Mouse (Mus musculus) T-helper 17 cell (primary cell): Measurements from ENCODE around the gene Scd2.
"Not testable (repeated sequence)": the region's sequence is repeated elsewhere in the genome, so short reads cannot be mapped to it uniquely, and the experiment has no call there.

Source experiments
- in situ Hi-C, 2 experiments: fragments of 300-600 bp; cut with MboI, MseI; formaldehyde crosslinking; loops; 1 replicate in 1 of 2; 2 replicates in 1 of 2; pipeline ENCODE4 v1.15.1; 2025; ENCODE audit warnings: high pct_unique_total_duplicates in 2 of 2

Gene Scd2

DNA sequence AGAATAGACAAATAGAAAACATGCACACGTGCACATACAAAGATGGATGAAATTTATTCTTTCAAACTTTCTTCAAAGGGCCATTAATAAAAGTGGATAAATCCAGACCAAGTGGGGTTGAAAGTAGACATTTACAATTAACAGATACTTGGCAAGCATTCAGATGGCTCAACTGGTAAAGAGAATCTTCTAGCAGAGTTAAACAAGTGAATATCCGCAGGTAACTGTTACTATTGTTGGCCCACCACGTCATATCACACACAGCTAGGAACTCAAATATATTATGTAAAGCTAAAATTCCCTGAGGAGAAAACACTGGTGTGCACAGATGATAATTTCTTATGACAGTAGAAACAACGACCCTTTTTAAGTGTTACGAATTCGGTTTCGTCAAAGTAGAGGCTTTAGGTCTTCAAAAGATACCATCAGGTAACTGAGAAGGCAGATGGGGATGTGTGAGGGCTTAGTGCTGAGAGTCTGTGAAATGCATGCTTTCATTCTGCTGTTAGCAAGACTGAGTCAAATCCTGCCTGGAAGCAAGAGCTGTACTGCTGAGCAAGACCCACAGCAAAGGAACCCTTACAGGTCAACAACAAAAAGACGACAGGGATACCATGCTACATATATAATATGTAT lies 15.3 kb downstream of the Scd2 start:
- in situ Hi-C loops: no loop called here

DNA sequence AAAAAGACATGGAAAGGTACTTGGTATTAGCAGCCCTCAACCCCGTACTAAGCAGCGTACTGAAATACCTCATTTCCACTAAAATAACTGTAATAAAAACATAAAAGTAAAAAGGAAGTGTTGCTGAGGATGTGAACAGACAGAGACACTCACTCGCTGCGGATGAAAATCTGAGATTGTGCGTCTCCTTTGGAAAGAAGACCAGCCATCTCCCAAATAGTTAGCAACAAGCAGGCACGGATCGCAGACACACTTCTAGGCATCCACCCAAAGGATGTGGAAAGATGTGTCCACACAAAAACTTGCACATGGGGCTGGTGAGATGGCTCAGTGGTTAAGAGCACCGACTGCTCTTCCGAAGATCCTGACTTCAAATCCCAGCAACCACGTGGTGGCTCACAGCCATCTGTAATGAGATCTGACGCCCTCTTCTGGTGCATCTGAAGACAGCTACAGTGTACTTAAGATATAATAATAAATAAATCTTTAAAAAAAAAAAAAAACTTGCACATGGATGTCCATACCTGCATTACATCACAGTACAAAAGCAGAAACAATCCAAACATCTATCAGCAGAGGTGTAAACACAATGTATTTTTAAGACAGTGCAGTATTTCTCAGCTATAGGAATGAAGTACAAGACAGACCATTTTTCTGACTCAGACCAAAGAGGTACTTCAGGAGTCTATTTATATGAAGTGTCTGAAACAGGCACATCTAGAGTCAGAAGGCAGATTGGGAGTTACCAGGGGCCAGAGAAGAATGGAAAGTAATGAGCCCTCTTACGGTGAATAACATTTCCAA lies 16.1 kb downstream of the Scd2 start:
- in situ Hi-C loops: no loop called here

DNA sequence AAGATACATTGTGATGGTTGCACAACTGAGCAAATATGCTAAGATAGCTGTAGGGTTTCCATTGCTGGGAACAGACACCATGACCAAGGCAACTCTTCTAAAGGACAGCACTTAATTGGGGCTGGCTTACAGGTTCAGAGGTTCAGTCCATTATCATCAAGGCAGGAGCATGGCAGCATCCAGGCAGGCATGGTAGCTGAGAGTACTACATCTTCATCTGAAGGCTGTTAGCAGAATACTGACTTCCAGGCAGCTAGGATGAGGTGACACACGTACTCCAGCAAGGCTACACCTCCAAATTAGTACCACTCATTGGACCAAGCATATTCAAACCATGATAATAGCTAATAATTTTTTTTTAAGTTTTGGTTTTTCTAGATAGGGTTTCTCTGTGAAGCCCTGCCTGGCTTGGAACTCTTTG lies 16.7 kb downstream of the Scd2 start:
- in situ Hi-C loops: not testable (repeated sequence)

DNA sequence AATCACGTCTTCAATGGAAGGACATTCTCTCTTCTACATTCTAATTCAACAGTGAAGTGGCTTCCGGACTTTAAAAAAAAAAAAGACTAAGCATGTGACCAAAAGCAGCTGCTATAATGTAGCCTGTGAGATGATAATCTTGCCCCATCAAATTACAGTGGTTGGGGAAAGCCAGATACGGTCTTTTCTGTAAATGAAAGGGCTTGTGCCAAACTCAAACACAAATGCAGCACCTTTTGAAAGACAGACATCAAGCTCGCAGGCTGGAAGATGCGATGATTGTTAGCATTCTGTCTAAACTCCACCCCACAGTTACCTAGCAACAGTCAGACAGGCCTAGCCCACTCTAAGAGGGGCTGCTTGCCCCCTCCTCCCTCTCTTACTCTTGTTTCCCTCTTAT lies 17.3 kb downstream of the Scd2 start:
- in situ Hi-C loops: no loop called here

DNA sequence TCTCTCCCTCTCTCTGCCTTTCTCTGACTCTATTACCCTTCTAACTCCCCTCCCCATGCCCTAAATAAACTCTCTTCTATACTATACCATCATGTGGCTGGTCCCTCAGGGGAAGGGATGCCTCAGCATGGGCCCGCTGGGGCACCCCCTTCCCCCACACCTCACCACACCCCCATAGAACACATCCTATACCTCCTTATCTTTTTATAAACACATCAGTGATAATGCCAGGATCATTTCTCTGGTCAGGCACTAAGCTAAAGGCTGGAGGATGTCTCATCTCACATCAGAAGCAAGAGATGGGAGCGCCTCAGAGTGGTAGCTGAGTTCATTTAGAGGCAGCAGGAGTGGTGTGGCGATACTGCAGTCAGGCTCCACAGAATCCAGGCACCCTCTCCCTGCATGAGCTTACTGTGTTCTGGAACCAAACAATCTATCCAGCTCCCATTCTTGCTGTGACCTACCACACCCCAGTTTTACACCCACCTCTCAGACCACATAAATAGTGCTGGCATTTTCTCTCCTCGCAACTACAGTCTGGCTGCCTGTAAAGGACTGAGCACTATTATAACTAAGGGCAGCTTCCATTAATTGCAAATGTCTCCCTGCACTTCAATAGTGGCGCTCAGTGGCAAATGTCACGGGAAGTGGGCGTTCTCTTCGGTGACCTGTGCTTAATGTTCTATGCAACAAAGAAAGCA lies 18.0 kb downstream of the Scd2 start:
- in situ Hi-C loops: no loop called here

DNA sequence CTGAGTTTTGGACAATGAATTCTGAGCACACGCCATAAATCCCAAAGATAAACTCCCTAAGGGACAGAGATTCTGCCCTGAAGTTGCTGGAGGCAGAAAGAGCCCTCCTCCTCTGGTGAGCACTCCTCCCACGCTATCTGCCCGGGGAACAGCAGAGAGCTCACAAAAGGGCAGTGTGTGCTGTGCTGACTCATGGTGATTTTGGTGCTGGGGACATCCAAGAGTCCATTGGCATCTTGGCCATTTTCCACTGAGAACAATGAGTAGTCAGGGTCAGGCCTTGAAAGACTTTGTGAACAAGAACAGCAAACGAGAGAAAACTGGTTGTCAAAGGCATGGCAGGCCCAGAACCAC lies 18.5 kb downstream of the Scd2 start:
- in situ Hi-C loops: no loop called here

DNA sequence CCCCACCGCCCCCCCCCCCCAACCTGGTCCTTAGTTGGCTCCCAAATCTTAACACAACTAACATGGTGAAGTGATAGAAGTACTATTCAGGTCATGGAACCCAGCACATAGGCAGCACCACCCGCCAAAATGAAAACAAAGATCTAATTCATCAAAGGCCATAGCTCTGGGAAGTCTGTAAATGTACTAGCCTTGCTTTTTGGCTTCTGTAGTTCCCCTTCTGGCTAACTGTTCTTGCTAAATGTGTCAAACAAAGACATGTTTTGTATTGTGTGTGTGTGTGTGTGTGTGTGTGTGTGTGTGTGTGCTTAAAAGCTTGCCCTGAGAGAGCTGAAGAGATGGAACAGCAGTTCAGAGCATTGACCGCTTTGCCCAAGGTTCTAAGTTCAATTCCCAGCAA lies 19.6 kb downstream of the Scd2 start:
- in situ Hi-C loops: no loop called here

DNA sequence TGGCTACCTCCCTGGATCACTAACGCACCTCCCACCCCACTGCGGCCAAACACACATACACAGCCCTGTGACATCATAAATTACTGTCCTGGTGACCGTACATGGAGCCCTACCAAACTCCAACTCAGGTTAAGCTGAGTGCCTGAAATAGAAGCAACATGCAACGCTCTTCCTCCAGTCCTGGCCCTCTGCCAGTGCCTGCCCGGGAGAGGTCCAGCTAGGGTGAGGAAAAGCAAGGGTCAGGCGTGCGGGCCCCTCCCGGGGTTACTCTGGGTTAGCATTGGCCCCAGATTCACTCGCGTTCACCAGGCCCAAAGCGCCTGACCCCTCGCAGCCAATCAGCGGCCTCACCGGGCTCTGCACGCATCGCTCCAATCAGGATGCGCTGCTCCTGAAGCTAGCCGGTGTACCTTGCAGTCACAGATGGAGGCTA lies 20.9 kb downstream of the Scd2 start:
- in situ Hi-C loops: no loop called here

DNA sequence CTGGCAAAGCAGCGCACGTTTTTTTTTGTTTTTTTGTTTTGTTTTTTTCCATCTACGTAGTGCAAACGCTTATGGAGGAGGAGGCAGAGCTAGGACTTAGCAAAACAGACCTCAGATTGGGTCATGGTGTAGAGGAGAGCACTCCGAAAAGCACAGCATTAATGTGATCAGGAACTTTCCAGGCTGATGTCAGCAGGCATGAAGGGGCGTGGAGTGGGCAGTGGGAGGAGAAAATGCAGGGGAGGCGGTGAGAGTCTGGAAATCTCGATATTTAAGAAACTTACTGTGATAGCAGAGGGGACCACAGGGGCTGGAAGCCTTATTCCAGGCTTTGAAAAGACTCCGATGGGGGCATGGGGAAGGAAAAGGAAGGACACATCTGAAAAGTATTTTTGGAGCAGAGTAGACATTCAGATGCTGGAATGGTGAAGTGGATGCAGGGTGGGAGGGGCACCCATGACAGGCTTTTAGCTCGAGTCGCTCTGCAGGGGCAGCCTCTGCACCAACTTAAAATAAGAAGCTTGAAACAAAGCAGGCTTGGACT lies 21.5 kb downstream of the Scd2 start:
- in situ Hi-C loops: no loop called here

DNA sequence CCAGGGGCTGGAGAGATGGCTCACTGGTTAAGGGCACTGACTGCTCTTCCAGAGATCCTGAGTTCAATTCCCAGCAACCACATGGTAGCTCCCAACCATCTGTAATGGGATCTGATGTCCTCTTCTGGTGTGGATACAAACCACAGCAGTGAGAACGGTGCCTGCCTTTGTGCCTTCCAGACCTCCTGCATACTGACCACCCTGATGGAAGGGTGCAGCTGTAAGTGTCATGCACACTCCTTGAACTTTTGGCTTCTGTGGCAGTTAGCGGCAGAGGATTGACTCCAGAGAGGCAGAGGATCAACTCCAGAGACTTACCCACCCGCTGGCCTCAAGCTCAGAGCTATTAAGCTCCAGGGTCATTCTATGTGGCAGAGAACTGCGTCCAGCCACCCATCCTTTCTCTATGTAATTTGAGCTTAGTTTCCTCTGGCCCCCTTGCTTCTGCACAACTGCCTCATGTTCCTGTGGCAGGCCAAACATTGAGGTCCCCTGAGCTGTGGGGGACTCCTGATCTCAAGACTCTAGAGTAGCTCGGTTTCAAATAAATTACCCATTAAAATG lies 23.4 kb downstream of the Scd2 start:
- in situ Hi-C loops: no loop called here

DNA sequence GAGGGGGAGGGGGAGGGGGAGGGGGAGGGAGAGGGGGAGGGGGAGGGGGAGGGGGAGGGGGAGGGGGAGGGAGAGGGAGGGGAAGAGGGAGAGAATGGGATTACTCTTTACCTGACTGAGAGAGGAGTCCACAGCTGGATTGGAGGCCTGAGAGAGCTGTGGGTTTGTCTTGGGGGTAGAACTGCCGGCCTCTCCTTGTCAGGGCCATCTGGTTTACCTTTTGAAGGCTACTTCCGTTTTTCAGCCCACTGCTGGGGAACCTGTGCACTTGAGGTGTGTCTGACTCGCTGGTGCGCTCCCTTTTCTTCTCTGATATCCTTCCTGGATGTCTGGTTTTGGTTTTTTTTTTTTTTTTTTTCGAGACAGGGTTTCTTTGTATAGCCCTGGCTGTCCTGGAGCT lies 23.9 kb downstream of the Scd2 start:
- in situ Hi-C loops: no loop called here

DNA sequence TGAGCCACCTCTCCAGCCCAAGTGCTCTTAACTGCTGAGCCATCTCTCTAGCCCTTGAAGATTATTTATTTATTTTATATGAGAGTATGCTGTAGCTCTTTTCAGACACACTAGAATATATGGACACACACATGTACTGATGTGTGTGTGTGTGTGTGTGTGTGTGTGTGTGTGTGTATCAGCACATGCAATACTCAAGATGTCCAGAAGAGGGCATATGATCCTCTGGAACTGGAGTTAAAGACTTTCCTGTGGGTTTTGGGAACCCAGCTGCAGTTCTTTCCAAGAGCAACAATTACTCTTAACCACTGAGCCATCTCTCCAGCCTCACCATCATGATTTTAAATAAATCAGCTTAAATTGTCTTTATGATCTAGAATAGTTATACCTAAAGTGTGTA lies 25.1 kb downstream of the Scd2 start:
- in situ Hi-C loops: no loop called here

DNA sequence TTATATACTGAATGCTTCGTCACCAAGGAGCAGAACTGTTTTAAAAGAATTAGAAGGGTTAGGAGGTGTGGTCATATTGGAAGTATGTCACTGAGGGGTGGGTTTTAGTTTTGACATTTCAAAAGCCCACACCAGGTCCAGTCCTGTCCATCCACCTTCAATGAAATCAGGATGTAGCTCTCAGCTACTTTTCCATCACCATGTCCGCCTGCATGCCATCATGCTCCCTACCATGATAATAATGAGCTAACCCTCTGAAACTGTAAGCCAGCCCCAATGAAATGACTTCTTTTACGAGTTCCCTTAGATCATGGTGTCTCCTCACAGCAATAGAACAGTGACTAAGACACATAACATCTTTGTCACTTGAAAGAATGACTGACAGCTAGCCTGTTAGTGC lies 26.8 kb downstream of the Scd2 start:
- in situ Hi-C loops: no loop called here

DNA sequence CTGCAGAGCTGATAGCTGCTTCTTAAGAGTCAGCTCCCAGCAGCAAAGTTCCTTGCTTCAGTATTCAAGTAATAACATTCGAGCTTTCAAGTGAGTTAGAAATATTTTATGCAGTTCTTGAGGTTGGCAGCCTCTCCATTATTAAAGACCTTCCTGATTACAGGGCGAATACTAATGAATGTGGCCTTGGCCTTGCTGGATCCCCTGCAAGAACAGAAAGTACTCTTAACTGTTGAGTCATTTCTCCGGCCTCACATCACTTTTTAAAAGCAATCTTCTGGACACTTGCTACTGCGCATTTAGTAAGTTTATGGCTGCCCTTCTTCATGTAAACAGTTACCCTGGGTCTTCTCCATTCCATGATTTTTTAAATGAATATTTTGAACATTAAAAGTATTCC lies 27.7 kb downstream of the Scd2 start:
- in situ Hi-C loops: no loop called here

DNA sequence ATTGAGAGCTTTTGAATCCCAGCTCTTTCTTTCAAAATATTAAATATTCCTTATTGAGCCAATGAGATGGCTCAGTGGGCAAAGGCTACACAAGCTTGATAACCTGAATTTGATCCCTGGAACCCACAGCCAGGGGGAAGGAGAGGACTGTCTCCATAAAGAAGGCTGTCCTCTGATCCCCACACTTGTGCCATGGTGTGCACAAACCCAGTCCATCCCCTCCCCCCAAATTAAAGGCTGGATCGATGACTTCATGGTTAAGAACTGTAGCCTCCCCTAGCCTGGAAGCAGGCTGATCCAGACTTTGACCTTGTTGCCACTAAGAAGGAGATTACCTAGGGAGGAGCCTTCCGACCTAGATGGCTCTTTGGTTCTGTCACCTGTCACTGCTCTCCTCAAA lies 28.2 kb downstream of the Scd2 start:
- in situ Hi-C loops: no loop called here

DNA sequence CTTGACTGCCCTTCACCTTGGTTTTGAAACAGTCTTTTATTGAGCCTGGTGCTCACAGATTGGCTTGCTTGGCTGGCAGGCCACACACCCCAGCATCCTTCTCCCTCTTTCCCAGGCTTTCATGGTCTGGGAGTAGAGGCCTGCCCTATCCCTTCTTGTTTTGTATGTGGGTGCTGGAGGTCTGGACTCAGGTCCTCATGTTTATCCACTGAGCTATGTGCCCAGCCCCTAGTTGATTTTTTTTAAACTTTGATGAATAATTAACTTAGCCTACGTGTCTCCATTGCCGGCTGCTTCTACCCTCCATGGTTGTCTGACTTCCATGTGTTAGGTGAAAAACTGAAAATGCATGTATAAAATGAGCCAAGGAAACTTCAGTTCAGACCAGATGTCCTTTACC lies 36.1 kb downstream of the Scd2 start:
- in situ Hi-C loops: no loop called here

DNA sequence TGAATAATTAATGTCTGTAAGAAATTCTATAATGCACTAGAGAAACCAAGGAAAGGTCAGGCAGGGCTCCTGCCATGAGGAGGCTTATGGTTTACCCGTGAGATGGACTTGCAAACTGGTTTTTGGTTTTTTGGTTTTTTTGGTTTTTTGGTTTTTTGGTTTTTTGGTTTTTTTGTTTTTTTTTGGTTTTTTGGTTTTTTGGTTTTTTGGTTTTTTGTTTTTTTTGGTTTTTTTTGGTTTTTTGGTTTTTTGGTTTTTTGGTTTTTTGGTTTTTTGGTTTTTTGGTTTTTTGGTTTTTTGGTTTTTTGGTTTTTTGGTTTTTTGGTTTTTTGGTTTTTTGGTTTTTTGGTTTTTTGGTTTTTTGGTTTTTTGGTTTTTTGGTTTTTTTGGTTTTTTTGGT lies 37.7 kb downstream of the Scd2 start:
- in situ Hi-C loops: loop anchor here (5.0 to 10.0 kb wide), 3 partner anchors 139 to 874 kb away; partner anchors contain the start of gene Pkd2l1 (in 1 of the 2)

DNA sequence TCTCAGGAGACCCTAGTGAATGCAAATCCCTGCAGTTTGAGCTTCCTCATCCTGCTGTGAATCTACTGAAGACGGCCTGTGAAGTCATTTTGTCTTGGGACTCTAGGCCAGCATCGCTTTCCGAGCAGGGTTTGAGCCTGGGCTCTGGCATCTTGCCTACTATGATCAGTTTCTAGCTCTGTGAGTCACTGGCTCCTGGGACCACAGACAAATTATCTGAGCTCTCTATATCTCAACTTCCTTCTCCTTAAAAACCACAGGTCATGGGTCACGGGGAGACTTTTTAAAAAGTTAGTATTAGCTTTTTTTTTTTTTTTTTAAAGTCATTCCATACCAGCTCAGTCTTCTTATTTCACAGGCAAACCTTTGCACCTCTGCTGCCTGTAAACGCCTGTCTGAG lies 38.4 kb downstream of the Scd2 start:
- in situ Hi-C loops: loop anchor here (5.0 to 10.0 kb wide), 3 partner anchors 140 to 873 kb away; partner anchors contain the start of gene Pkd2l1 (in 1 of the 2)

DNA sequence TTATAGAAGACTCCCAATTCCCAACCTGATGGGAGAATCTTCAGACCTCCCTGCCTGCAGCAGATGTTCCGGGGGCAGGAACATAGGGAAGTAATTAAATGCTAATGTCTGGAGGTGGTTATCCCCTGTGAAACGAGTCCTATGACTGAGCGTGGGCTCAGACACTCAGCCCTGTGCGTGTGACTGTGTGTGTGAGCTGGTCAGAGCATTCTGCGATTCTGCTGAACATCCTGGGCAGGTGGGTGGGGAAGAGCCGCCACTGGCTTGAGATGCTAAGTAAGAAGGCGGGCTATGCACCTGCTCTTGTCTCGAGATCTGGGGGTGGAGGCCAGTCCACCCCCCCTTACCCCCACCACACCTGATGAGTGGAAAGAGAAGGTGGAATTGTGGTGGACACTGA lies 38.9 kb downstream of the Scd2 start:
- in situ Hi-C loops: loop anchor here (5.0 to 10.0 kb wide), 3 partner anchors 140 to 872 kb away; partner anchors contain the start of gene Pkd2l1 (in 1 of the 2)

DNA sequence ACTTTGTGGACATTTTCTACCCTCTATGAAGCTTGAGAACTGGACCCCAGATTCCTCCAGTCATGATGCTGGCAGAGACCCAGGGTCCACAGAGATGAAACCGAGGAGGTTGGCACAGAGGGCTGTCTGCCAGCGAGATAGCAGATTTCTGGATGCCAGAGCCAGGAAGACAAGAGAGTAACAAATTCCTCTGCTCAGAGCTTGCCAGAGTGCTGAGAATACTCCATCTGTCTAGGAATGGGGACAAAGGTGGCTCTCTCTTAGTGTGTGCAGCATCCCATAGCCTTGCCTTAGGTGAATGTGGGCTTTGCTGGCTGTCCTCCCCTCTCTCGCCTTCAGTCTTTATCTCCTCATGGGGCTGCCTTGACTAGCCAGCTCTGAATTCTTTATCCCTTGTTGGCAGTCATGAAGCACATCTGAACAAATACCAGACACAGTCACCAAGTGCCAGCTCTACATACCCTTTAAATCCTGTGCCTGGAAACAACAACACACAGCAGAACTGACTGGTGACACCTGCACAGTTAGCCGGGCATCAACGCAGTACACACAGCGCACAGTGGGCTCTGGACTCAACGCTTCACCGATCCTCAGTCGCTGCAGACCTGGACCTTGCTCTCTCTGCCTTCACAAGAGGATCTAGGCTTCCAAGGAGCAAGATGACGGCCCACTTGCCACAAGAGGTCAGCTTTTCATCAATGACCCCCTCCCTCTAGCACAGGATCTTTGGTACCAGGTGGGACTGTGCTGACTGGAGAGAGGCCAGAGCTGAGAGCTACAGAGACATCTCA lies 39.6 kb downstream of the Scd2 start, which contains the start of gene Scd4:
TSS of gene Scd4 (plus strand) at position 260 of the 791 bp plus-strand sequence.
- in situ Hi-C loops: loop anchor here (5.0 to 10.0 kb wide), 3 partner anchors 141 to 872 kb away; partner anchors contain the start of gene Pkd2l1 (in 1 of the 2)

DNA sequence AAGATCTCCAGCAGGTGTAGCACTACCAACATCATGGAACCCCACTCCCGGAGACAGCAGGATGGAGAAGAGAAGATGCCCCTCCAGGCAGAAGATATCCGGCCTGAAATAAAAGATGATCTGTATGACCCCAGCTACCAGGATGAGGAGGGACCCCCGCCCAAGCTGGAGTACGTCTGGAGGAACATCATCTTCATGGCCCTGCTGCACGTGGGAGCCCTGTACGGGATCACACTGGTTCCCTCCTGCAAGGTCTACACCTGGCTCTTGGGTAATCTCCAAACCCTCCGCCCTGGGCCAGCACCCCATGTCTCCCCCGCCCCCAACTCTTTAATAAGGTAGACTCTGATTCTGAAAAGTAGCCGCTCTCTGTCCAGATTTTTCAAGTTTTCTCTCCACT lies 40.5 kb downstream of the Scd2 start:
- in situ Hi-C loops: loop anchor here (5.0 to 10.0 kb wide), 3 partner anchors 142 to 871 kb away; partner anchors contain the start of gene Pkd2l1 (in 1 of the 2)
